Mouse (Mus musculus): ENCODE results near the gene Myh7b. TPM values are rescaled to one million over a fixed set of nuclear protein-coding genes. Genes with fewer than 3 reads are reported as not detected.
"Not testable (repeated sequence)": the region's sequence is repeated elsewhere in the genome, so short reads cannot be mapped to it uniquely, and the experiment has no call there.

The Myh7b gene
- polyA plus RNA-seq, 1 experiment from 2014 or later: 0.40 TPM

GRCm38 (mm10) chr2:155592137-155592853 lies 18.7 kb upstream of the Myh7b start, which contains the start of gene Gss:
Gene Gss (minus strand): TSS chr2:155592810.
- Histone ChIP-seq H3K4me2 (replicated peaks) (peak within 1 kb of the TSS; percentile 67), H3K4me1 (replicated peaks; ENCODE audit: control insufficient read depth, insufficient read depth, low read length) (peaks cover 10% of the 10 kb centered on the region; the same call in 1 of the 2 replicates), H3K4me3 (replicated peaks; ENCODE audit: low read length) (peak within 1 kb of the TSS; percentile 59), H3K27me3 (ENCODE audit: control insufficient read depth, insufficient read depth, low read length) (no peaks in the 10 kb centered on the region), H3K9ac (peak within 1 kb of the TSS; percentile 68), H3K27ac (peak within 1 kb of the TSS; percentile 78), H3K36me3 (replicated peaks; ENCODE audit: control insufficient read depth, insufficient read depth) (no peaks in the 10 kb centered on the region), H3K9me3 (ENCODE audit: control insufficient read depth, low read length) (no peaks in the 10 kb centered on the region)
- WGBS: under 1% methylated on average over 53 of the region's 53 CpGs
- peak; percentile 91 for ATAC-seq (ENCODE audit: low FRiP score)
- peak; percentile 97 for DNase-seq (ENCODE audit: low spot score)

GRCm38 (mm10) chr2:155592854-155593283 lies 18.1 kb upstream of the Myh7b start:
- Histone ChIP-seq H3K9ac (peak overlapping the region; percentile 68), H3K27ac (peak overlapping the region; percentile 60), H3K4me2 (replicated peaks) (peak overlapping the region; percentile 67), H3K36me3 (replicated peaks; ENCODE audit: control insufficient read depth, insufficient read depth) (no peaks in the 10 kb centered on the region), H3K4me1 (replicated peaks; ENCODE audit: control insufficient read depth, insufficient read depth, low read length) (peaks cover 10% of the 10 kb centered on the region; the same call in 1 of the 2 replicates), H3K4me3 (replicated peaks; ENCODE audit: low read length) (peak overlapping the region; percentile 59), H3K9me3 (ENCODE audit: control insufficient read depth, low read length) (no peaks in the 10 kb centered on the region), H3K27me3 (ENCODE audit: control insufficient read depth, insufficient read depth, low read length) (no peaks in the 10 kb centered on the region)
- DNase-seq (ENCODE audit: low spot score): no peak
- no peak for ATAC-seq (ENCODE audit: low FRiP score)
- 2% methylated on average over 9 of the region's 9 CpGs for WGBS

GRCm38 (mm10) chr2:155595516-155595915 lies 15.5 kb upstream of the Myh7b start:
- H3K9ac ChIP-seq: no peak overlapping the region
- H3K4me3 ChIP-seq (replicated peaks; ENCODE audit: low read length): no peak overlapping the region
- ATAC-seq (ENCODE audit: low FRiP score) (no peak), DNase-seq (ENCODE audit: low spot score) (no peak)
- H3K9me3 ChIP-seq (ENCODE audit: control insufficient read depth, low read length): no peaks in the 10 kb centered on the region
- no peaks in the 10 kb centered on the region for H3K36me3 ChIP-seq (replicated peaks; ENCODE audit: control insufficient read depth, insufficient read depth)
- H3K4me2 ChIP-seq (replicated peaks): no peak overlapping the region
- WGBS: 86% methylated on average over 6 of the region's 6 CpGs
- H3K27ac ChIP-seq: no peak overlapping the region
- H3K4me1 ChIP-seq (replicated peaks; ENCODE audit: control insufficient read depth, insufficient read depth, low read length): peaks cover 10% of the 10 kb centered on the region; the same call in 1 of the 2 replicates
- no peaks in the 10 kb centered on the region for H3K27me3 ChIP-seq (ENCODE audit: control insufficient read depth, insufficient read depth, low read length)

- no peak for DNase-seq (ENCODE audit: low spot score)
- no peaks in the 10 kb centered on the region for H3K27me3 ChIP-seq (ENCODE audit: control insufficient read depth, insufficient read depth, low read length)
- no peak overlapping the region for H3K27ac ChIP-seq
- H3K9me3 ChIP-seq (ENCODE audit: control insufficient read depth, low read length): no peaks in the 10 kb centered on the region
- no peak for ATAC-seq (ENCODE audit: low FRiP score)
- no peak overlapping the region for H3K4me3 ChIP-seq (replicated peaks; ENCODE audit: low read length)
- no peaks in the 10 kb centered on the region for H3K4me1 ChIP-seq (replicated peaks; ENCODE audit: control insufficient read depth, insufficient read depth, low read length)
- 60% methylated on average over 3 of the region's 3 CpGs for WGBS
- H3K36me3 ChIP-seq (replicated peaks; ENCODE audit: control insufficient read depth, insufficient read depth): no peaks in the 10 kb centered on the region
- no peak overlapping the region for H3K9ac ChIP-seq
- no peak overlapping the region for H3K4me2 ChIP-seq (replicated peaks)
Measured at GRCm38 (mm10) chr2:155603707-155604106, 7.3 kb upstream of the Myh7b start.

GRCm38 (mm10) chr2:155604560-155605235 lies 6.3 kb upstream of the Myh7b start:
- 71% methylated on average over 10 of the region's 10 CpGs for WGBS

GRCm38 (mm10) chr2:155605236-155605589 lies 5.8 kb upstream of the Myh7b start:
- not testable (repeated sequence) for ATAC-seq (ENCODE audit: low FRiP score); H3K4me3 ChIP-seq (replicated peaks; ENCODE audit: low read length); DNase-seq (ENCODE audit: low spot score); H3K36me3 ChIP-seq (replicated peaks; ENCODE audit: control insufficient read depth, insufficient read depth); H3K27ac ChIP-seq; H3K9ac ChIP-seq; H3K4me2 ChIP-seq (replicated peaks); H3K4me1 ChIP-seq (replicated peaks; ENCODE audit: control insufficient read depth, insufficient read depth, low read length); H3K27me3 ChIP-seq (ENCODE audit: control insufficient read depth, insufficient read depth, low read length); H3K9me3 ChIP-seq (ENCODE audit: control insufficient read depth, low read length)
- WGBS: 87% methylated on average over 4 of the region's 4 CpGs

More at GRCm38 (mm10) chr2:155604560-155605235, 6.3 kb upstream of the Myh7b start:
- Histone ChIP-seq H3K27ac (no peak overlapping the region), H3K4me3 (replicated peaks; ENCODE audit: low read length) (no peak overlapping the region), H3K36me3 (replicated peaks; ENCODE audit: control insufficient read depth, insufficient read depth) (no peaks in the 10 kb centered on the region), H3K4me2 (replicated peaks) (no peak overlapping the region), H3K9ac (no peak overlapping the region), H3K27me3 (ENCODE audit: control insufficient read depth, insufficient read depth, low read length) (no peaks in the 10 kb centered on the region), H3K4me1 (replicated peaks; ENCODE audit: control insufficient read depth, insufficient read depth, low read length) (no peaks in the 10 kb centered on the region), H3K9me3 (ENCODE audit: control insufficient read depth, low read length) (no peaks in the 10 kb centered on the region)
- DNase-seq (ENCODE audit: low spot score): no peak
- no peak for ATAC-seq (ENCODE audit: low FRiP score)

GRCm38 (mm10) chr2:155606360-155606759 lies 4.7 kb upstream of the Myh7b start:
- no peaks in the 10 kb centered on the region for H3K27me3 ChIP-seq (ENCODE audit: control insufficient read depth, insufficient read depth, low read length)
- no peaks in the 10 kb centered on the region for H3K9me3 ChIP-seq (ENCODE audit: control insufficient read depth, low read length)
- H3K4me3 ChIP-seq (replicated peaks; ENCODE audit: low read length): no peak overlapping the region
- DNase-seq (ENCODE audit: low spot score) (no peak), ATAC-seq (ENCODE audit: low FRiP score) (no peak)
- H3K9ac ChIP-seq: no peak overlapping the region
- H3K36me3 ChIP-seq (replicated peaks; ENCODE audit: control insufficient read depth, insufficient read depth): no peaks in the 10 kb centered on the region
- WGBS: 85% methylated on average over 4 of the region's 4 CpGs
- no peaks in the 10 kb centered on the region for H3K4me1 ChIP-seq (replicated peaks; ENCODE audit: control insufficient read depth, insufficient read depth, low read length)
- no peak overlapping the region for H3K27ac ChIP-seq
- H3K4me2 ChIP-seq (replicated peaks): no peak overlapping the region

GRCm38 (mm10) chr2:155611834-155612550 lies 980 bp downstream of the Myh7b start:
- no peak overlapping the region for H3K4me3 ChIP-seq (replicated peaks; ENCODE audit: low read length)
- H3K4me1 ChIP-seq (replicated peaks; ENCODE audit: control insufficient read depth, insufficient read depth, low read length): no peaks in the 10 kb centered on the region
- H3K27ac ChIP-seq: no peak overlapping the region
- H3K9me3 ChIP-seq (ENCODE audit: control insufficient read depth, low read length): no peaks in the 10 kb centered on the region
- WGBS: 86% methylated on average over 9 of the region's 9 CpGs
- H3K4me2 ChIP-seq (replicated peaks): no peak overlapping the region
- DNase-seq (ENCODE audit: low spot score): no peak
- H3K27me3 ChIP-seq (ENCODE audit: control insufficient read depth, insufficient read depth, low read length): no peaks in the 10 kb centered on the region; the same call in 1 of the 2 replicates
- H3K9ac ChIP-seq: no peak overlapping the region
- no peak for ATAC-seq (ENCODE audit: low FRiP score)
- no peaks in the 10 kb centered on the region for H3K36me3 ChIP-seq (replicated peaks; ENCODE audit: control insufficient read depth, insufficient read depth)

GRCm38 (mm10) chr2:155613326-155613755 lies 2.3 kb downstream of the Myh7b start:
- WGBS: 4% methylated on average over 20 of the region's 20 CpGs
- ATAC-seq (ENCODE audit: low FRiP score): peak; percentile 69; the same call in 1 of the 2 replicates

More at GRCm38 (mm10) chr2:155613326-155613755, 2.3 kb downstream of the Myh7b start:
- H3K27me3 ChIP-seq (ENCODE audit: control insufficient read depth, insufficient read depth, low read length): no peaks in the 10 kb centered on the region; the same call in 1 of the 2 replicates
- no peaks in the 10 kb centered on the region for H3K36me3 ChIP-seq (replicated peaks; ENCODE audit: control insufficient read depth, insufficient read depth)
- no peak overlapping the region for H3K27ac ChIP-seq
- H3K4me2 ChIP-seq (replicated peaks): peak overlapping the region; percentile 42
- H3K9ac ChIP-seq: no peak overlapping the region
- H3K4me1 ChIP-seq (replicated peaks; ENCODE audit: control insufficient read depth, insufficient read depth, low read length): no peaks in the 10 kb centered on the region
- H3K4me3 ChIP-seq (replicated peaks; ENCODE audit: low read length): peak overlapping the region; percentile 12; the same call in 1 of the 2 replicates
- DNase-seq (ENCODE audit: low spot score): no peak
- H3K9me3 ChIP-seq (ENCODE audit: control insufficient read depth, low read length): no peaks in the 10 kb centered on the region
